Mouse (Mus musculus) bone marrow, adult 2 months (tissue): ENCODE measurements around the gene Abcb1a.

Experiments used
- CTCF ChIP-seq: fragments of 200-500 bp; IDR thresholded peaks from 2 replicates; pipeline ENCODE4 v1.5.1; 2011; ENCODE audit warnings: low read length, control low read depth; ENCODE audit not compliant: control insufficient read depth, insufficient read depth
- POLR2A ChIP-seq: fragments of 200-500 bp; IDR thresholded peaks from 2 replicates; pipeline ENCODE4 v1.6.1; 2011; ENCODE audit warnings: low read depth, mild to moderate bottlenecking, control low read depth, low read length, borderline replicate concordance; ENCODE audit not compliant: control insufficient read depth

DNA sequence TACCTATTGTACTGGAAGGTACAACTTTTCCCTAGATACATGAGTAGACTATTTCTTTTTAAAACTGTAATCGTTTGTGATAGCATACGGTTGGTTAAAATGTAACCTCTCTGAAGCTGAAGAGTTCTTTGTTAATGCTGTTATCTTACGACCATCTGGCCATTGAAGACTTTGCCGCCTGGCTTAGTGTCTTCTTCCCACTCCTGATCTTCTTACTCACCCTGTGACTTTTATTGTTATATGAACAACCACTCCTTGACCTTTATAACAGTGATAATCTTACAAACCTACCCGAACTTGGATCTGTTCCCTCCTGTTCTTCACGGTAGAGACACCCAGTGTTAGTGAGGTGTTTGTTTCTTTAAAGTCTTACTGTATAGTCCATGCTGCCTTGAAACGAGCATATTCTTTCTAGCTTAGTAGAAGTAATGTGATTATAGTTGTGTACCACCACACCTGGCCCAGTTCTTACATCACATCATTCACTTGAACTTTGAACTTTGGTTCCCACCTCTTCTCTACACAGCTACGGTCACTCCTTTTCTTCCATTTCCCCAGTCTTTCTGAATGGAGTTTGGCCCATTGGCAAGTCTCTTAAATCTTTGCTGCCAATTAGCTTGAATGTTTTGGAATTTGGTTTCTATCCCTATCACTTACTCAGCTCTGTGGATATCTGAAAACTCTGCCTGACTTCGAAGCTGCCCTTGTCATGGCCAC, 8.0 kb downstream of the Abcb1a start:
- TF ChIP-seq CTCF = no peak
- TF ChIP-seq POLR2A = no peak
